Mouse (Mus musculus) limb, embryonic 11.5 days (tissue): ENCODE measurements at regions not wholly inside any gene's neighbourhood (a gene's known extent, or its start where the extent isn't known, plus 50 kb on each side); places are given as distances from the start of the nearest gene placed in this dataset.

Experiments used
- ATAC-seq: fragments of 200-750 bp; cut with Nextera tagmentation; 2 replicates; pipeline ENCODE4 v1.8.0; 2017; ENCODE audit warnings: low read depth; ENCODE audit not compliant: insufficient number of reproducible peaks, low FRiP score, low TSS enrichment
- DNase-seq: peaks from one replicate; pipeline ENCODE4 v3.0.0-alpha.2; 2015; ENCODE audit warnings: low spot score
- H3K27ac ChIP-seq: fragments of 300-500 bp; sonication (generic); replicated peaks from 2 replicates; pipeline ENCODE4 v1.5.1; 2014; ENCODE audit warnings: low read depth, mild to moderate bottlenecking, low read length
- H3K27me3 ChIP-seq: fragments of 300-500 bp; sonication (generic); 2 replicates; pipeline ENCODE4 v1.6.1; 2014; ENCODE audit warnings: mild to moderate bottlenecking, low read length, mixed read lengths; ENCODE audit not compliant: control insufficient read depth, insufficient read depth
- H3K36me3 ChIP-seq: fragments of 300-500 bp; sonication (generic); 2 replicates; pipeline ENCODE4 v1.6.1; 2014; ENCODE audit warnings: mild to moderate bottlenecking, low read length, moderate library complexity, mixed read lengths; ENCODE audit not compliant: control insufficient read depth, insufficient read depth
- H3K4me1 ChIP-seq: fragments of 300-500 bp; sonication (generic); 2 replicates; pipeline ENCODE4 v1.6.1; 2014; ENCODE audit warnings: low read length, mixed read lengths; ENCODE audit not compliant: control insufficient read depth, insufficient read depth
- H3K4me2 ChIP-seq: fragments of 300-500 bp; sonication (generic); 2 replicates; pipeline ENCODE4 v1.6.1; 2014; ENCODE audit warnings: low read depth, mild to moderate bottlenecking, moderate library complexity; ENCODE audit not compliant: severe bottlenecking
- H3K4me3 ChIP-seq: fragments of 300-500 bp; sonication (generic); 2 replicates; pipeline ENCODE4 v1.5.1; 2014; ENCODE audit warnings: low read depth, low read length
- H3K9ac ChIP-seq: fragments of 300-500 bp; sonication (generic); 2 replicates; pipeline ENCODE4 v1.6.1; 2014; ENCODE audit warnings: mild to moderate bottlenecking, low read length
- H3K9me3 ChIP-seq: fragments of 300-500 bp; sonication (generic); 2 replicates; pipeline ENCODE4 v1.6.1; 2016; ENCODE audit warnings: low read length; ENCODE audit not compliant: control insufficient read depth
- WGBS: fragments of 180-500 bp; shearing (Covaris S2); extraction: QIAGEN DNeasy Blood & Tissue Kit; methylation state at CpG from one replicate; pipeline ENCODE4 v1.1.7; 2014; 5-methylcytosine and 5-hydroxymethylcytosine counted together

DNA sequence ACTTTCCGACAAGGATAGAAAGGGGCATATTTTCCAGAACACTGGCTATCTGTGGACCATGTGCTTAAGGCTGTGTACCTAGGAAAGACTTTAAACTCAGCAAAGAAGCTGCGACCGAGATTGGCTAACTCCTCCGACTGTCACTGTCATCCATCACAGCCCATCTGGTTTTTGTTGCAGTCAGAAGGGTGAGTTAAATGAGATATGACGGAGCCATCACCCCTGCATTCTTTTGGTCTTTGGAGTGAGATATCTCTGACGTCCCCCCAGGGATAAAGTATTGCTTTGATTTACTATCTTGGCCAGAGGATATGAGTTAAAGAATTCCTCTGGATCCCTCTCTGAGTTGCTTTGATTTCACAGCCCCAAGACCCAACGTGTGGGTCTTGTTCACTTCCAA, 160.0 kb upstream of the Ubash3b start:
- WGBS, result 49% methylated on average over 7 of the region's 7 CpGs

DNA sequence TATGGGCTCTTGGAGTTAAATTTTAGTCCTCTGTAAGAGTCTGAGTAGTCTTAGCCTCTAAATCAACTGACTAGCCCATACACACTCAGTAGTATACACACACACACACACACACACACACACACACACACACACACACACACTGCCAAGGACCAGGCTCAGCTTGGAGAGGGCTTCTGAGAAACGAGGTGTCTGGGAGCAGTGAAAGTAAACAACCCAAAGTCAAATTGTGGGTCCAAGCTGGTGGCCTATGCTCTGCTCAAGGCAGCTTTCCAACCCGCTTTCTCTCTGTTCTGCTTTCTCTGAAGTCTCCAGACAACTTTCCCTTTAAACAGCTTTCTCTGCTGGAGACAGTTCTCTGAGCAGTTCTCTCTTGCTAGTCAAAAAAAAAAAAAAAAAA, 157.6 kb upstream of the Ubash3b start:
- no peak overlapping the region for H3K27ac ChIP-seq
- no peaks in the 10 kb centered on the region for H3K4me1 ChIP-seq
- H3K9ac ChIP-seq, result no peak overlapping the region
- no peak for DNase-seq
- no peaks in the 10 kb centered on the region for H3K36me3 ChIP-seq
- no peak overlapping the region for H3K4me3 ChIP-seq
- H3K9me3 ChIP-seq, result no peaks in the 10 kb centered on the region
- no peak for ATAC-seq
- H3K27me3 ChIP-seq, result no peaks in the 10 kb centered on the region
- H3K4me2 ChIP-seq, result no peak overlapping the region
- WGBS, result 49% methylated on average over 2 of the region's 2 CpGs

More for the DNA sequence above, 160.0 kb upstream of the Ubash3b start:
- DNase-seq (no peak), ATAC-seq (no peak)
- Histone ChIP-seq H3K4me3 (no peak overlapping the region), H3K27me3 (no peaks in the 10 kb centered on the region), H3K9ac (no peak overlapping the region), H3K9me3 (no peaks in the 10 kb centered on the region), H3K36me3 (no peaks in the 10 kb centered on the region), H3K4me1 (peaks cover 3% of the 10 kb centered on the region), H3K27ac (no peak overlapping the region), H3K4me2 (no peak overlapping the region)

DNA sequence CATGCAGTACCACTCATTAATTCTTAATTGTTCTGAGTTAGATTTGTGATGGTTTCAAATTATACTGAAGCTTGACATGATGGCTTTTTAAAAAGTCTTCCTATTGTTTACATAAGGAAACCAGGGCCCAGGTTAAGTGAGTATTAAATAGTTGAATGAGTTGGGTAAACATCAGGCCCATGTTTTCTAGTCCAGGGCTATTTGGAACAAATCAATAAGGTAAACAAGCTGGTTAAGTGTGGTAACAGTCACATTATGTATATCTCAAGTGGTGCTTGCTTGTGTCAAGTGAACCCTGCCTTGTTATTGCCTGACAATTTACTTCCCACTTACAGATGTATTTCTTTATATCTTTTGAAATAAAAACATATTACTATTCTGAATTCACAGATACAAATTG, 144.7 kb upstream of the Ubash3b start:
- no peak overlapping the region for H3K4me2 ChIP-seq
- H3K9me3 ChIP-seq, result no peaks in the 10 kb centered on the region
- H3K4me3 ChIP-seq, result no peak overlapping the region
- no peak overlapping the region for H3K27ac ChIP-seq
- H3K36me3 ChIP-seq, result no peaks in the 10 kb centered on the region
- peaks cover 3% of the 10 kb centered on the region; the same call in 1 of the 2 replicates for H3K4me1 ChIP-seq
- no peak for ATAC-seq
- no peak overlapping the region for H3K9ac ChIP-seq
- no peaks in the 10 kb centered on the region for H3K27me3 ChIP-seq
- DNase-seq, result no peak

DNA sequence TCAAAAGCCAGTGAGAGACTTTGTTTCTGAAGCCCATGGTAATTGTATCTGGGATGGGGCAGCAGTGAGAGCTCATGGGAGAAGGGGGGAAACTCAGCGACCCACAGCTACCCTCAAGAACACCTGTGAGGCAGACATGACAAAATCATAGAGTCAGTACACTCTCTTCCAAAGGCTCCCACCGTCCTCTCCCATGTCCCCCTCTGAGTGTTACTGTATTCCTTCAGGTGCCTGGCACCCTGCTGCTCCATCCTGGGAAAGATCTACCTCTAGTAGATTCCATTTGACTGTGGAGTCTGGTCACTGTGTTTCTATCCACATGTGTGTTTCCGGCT, 142.0 kb upstream of the Ubash3b start:
- 67% methylated on average over 3 of the region's 3 CpGs for WGBS
- H3K4me2 ChIP-seq, result no peak overlapping the region
- no peaks in the 10 kb centered on the region for H3K27me3 ChIP-seq
- H3K4me3 ChIP-seq, result no peak overlapping the region
- no peaks in the 10 kb centered on the region for H3K36me3 ChIP-seq
- no peak overlapping the region for H3K9ac ChIP-seq
- DNase-seq, result no peak
- no peak overlapping the region for H3K27ac ChIP-seq
- H3K9me3 ChIP-seq, result no peaks in the 10 kb centered on the region
- no peak for ATAC-seq
- H3K4me1 ChIP-seq, result peaks cover 3% of the 10 kb centered on the region; the same call in 1 of the 2 replicates

DNA sequence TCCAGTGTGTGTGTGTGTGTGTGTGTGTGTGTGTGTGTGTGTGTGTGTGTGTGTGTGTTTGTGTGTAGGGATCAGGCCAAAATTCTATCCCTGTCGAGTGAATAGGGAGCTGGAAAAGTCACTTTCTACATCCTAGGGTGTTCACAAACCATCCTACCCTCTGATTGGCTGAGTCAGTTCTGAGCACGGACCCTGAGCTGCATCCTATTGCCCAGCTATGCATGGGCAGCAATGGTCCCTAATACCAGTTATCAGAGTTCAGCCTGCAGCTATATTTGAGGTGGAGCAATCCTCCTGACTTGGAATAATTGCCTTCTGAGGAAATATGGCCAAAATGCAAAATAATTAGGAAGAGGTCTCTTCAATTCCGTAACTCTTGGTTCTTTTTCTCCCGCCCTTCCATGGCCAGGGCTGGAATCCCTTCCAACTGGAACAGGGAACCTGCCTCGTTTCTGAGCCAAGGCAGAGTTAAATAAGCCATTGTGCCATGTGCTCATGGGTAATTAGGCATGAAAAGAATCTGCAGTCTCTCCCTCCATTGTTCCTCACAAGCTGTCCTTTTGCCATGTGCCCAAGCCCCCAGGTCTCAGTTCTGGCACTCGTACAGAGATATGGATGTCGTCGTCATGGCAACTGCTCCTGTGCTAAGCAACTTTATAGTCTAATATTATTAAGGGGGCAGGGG, 141.5 kb upstream of the Ubash3b start:
- no peaks in the 10 kb centered on the region for H3K9me3 ChIP-seq
- no peak overlapping the region for H3K4me2 ChIP-seq
- ATAC-seq (no peak), DNase-seq (peak; percentile 22)
- no peak overlapping the region for H3K27ac ChIP-seq
- H3K4me1 ChIP-seq, result peaks cover 3% of the 10 kb centered on the region; the same call in 1 of the 2 replicates
- H3K9ac ChIP-seq, result no peak overlapping the region
- 68% methylated on average over 8 of the region's 8 CpGs for WGBS
- no peaks in the 10 kb centered on the region for H3K27me3 ChIP-seq
- no peak overlapping the region for H3K4me3 ChIP-seq
- no peaks in the 10 kb centered on the region for H3K36me3 ChIP-seq

DNA sequence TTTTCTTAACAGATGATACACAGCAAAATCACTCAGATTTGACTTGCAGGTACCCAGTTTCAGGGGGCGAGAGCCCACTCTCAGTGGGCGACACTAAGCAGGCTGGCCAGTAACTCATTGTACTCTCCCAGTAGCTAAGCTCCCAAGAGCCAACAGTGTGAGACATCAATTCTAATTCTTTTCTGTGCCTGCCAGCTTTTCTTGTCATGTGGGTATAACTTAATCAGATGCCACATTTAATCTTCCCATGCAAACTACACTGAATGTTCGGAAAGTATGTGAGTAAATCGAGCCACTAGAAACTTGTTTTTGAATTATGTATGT, 124.6 kb upstream of the Ubash3b start:
- H3K4me3 ChIP-seq, result no peak overlapping the region
- DNase-seq (no peak), ATAC-seq (no peak)
- no peak overlapping the region for H3K4me2 ChIP-seq
- H3K36me3 ChIP-seq, result no peaks in the 10 kb centered on the region
- no peak overlapping the region for H3K27ac ChIP-seq
- whole genome bisulfite sequencing, result 92% methylated on average over 4 of the region's 4 CpGs
- H3K9me3 ChIP-seq, result no peaks in the 10 kb centered on the region; the same call in 1 of the 2 replicates
- no peak overlapping the region for H3K9ac ChIP-seq
- no peaks in the 10 kb centered on the region for H3K27me3 ChIP-seq
- no peaks in the 10 kb centered on the region for H3K4me1 ChIP-seq

DNA sequence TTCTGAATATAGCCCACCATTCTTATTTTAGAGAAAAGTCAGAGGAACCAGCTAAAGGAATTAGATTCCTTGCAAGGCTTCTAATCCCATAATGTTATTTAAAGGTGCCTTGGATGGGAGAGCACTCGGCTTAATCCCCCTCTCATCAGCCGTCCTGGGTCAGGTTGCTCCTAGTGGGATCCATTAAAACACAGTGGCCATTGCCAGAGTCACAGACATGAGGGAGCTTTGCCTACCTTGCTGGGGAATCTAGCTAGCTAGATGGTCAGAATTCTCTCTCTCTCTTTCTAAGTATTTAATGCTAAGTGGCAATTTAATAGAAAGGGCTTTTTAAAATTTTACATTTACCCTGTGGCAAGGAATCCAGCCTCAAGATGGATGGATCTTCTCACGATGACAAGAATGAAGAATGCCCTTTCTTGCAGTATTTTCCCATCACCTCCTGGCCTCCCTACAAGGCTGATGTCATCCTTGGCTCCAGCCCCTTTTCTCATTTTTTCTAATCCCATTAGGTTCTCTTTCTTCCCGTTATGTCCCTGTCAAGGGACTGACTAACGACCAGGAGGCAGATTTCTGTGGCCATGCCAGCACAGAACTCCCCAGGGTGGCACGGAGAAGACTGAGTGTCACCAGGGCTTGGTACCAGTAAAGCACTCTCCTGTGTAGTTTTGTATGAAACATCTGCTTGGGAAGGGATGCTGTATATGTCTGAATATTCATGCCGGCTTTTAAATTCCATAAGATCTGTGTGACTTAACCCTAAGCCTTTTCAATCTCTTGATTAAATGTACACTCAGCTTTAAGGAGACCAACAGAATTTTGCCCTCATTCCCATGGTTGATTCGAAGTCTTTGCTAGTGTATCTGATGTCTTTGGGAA, 124.0 kb upstream of the Ubash3b start:
- no peaks in the 10 kb centered on the region for H3K9me3 ChIP-seq
- 64% methylated on average over 8 of the region's 8 CpGs for WGBS
- H3K4me2 ChIP-seq, result no peak overlapping the region
- ATAC-seq, result no peak
- no peak overlapping the region for H3K9ac ChIP-seq
- H3K36me3 ChIP-seq, result no peaks in the 10 kb centered on the region
- H3K27ac ChIP-seq, result no peak overlapping the region
- H3K4me1 ChIP-seq, result no peaks in the 10 kb centered on the region
- H3K27me3 ChIP-seq, result no peaks in the 10 kb centered on the region
- no peak overlapping the region for H3K4me3 ChIP-seq
- no peak for DNase-seq

DNA sequence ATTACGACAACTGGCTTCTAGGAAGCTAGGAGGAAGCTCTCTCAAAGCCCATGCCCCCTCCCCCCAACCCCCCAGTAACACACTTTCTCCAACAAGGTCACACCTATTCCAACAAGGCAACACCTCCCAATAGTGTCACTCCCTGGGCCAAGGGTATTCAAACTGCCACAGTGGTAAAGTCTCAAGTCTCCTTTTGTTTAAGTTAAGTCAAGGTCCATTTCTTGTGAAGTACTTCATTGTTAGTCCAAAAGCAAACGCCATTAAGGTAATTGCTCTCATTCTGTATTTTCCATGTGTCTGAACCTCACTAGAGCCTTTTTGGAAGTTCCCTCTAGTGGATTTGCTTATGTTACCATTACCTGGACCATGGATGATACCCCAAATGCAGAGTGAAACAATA, 116.2 kb upstream of the Ubash3b start:
- Histone ChIP-seq H3K27ac (no peak overlapping the region), H3K27me3 (no peaks in the 10 kb centered on the region), H3K4me2 (no peak overlapping the region), H3K4me1 (no peaks in the 10 kb centered on the region; the same call in 1 of the 2 replicates), H3K36me3 (no peaks in the 10 kb centered on the region), H3K4me3 (no peak overlapping the region), H3K9ac (no peak overlapping the region), H3K9me3 (no peaks in the 10 kb centered on the region)
- 90% methylated on average over 2 of the region's 2 CpGs for WGBS
- ATAC-seq, result no peak
- no peak for DNase-seq
